Mouse (Mus musculus) limb, embryonic 11.5 days (tissue): ENCODE data around the gene Clic3. TPM values are rescaled to one million over a fixed set of nuclear protein-coding genes. Genes with fewer than 3 reads are reported as not detected.

ENCODE experiments used
- ATAC-seq: fragments of 200-750 bp; cut with Nextera tagmentation; 2 replicates; pipeline ENCODE4 v1.8.0; 2017; ENCODE audit warnings: low read depth; ENCODE audit not compliant: insufficient number of reproducible peaks, low FRiP score, low TSS enrichment
- DNase-seq: peaks from one replicate; pipeline ENCODE4 v3.0.0-alpha.2; 2015; ENCODE audit warnings: low spot score
- H3K27ac ChIP-seq: fragments of 300-500 bp; sonication (generic); replicated peaks from 2 replicates; pipeline ENCODE4 v1.5.1; 2014; ENCODE audit warnings: low read depth, mild to moderate bottlenecking, low read length
- H3K27me3 ChIP-seq: fragments of 300-500 bp; sonication (generic); 2 replicates; pipeline ENCODE4 v1.6.1; 2014; ENCODE audit warnings: mild to moderate bottlenecking, low read length, mixed read lengths; ENCODE audit not compliant: control insufficient read depth, insufficient read depth
- H3K36me3 ChIP-seq: fragments of 300-500 bp; sonication (generic); 2 replicates; pipeline ENCODE4 v1.6.1; 2014; ENCODE audit warnings: mild to moderate bottlenecking, low read length, moderate library complexity, mixed read lengths; ENCODE audit not compliant: control insufficient read depth, insufficient read depth
- H3K4me1 ChIP-seq: fragments of 300-500 bp; sonication (generic); 2 replicates; pipeline ENCODE4 v1.6.1; 2014; ENCODE audit warnings: low read length, mixed read lengths; ENCODE audit not compliant: control insufficient read depth, insufficient read depth
- H3K4me2 ChIP-seq: fragments of 300-500 bp; sonication (generic); 2 replicates; pipeline ENCODE4 v1.6.1; 2014; ENCODE audit warnings: low read depth, mild to moderate bottlenecking, moderate library complexity; ENCODE audit not compliant: severe bottlenecking
- H3K4me3 ChIP-seq: fragments of 300-500 bp; sonication (generic); 2 replicates; pipeline ENCODE4 v1.5.1; 2014; ENCODE audit warnings: low read depth, low read length
- H3K9ac ChIP-seq: fragments of 300-500 bp; sonication (generic); 2 replicates; pipeline ENCODE4 v1.6.1; 2014; ENCODE audit warnings: mild to moderate bottlenecking, low read length
- H3K9me3 ChIP-seq: fragments of 300-500 bp; sonication (generic); 2 replicates; pipeline ENCODE4 v1.6.1; 2016; ENCODE audit warnings: low read length; ENCODE audit not compliant: control insufficient read depth
- WGBS: fragments of 180-500 bp; shearing (Covaris S2); extraction: QIAGEN DNeasy Blood & Tissue Kit; methylation state at CpG from one replicate; pipeline ENCODE4 v1.1.7; 2014; 5-methylcytosine and 5-hydroxymethylcytosine counted together
- polyA plus RNA-seq: library from polyadenylated mRNA; unstranded; fragments of >200 nt; fragmentation: Nextera tagmentation; extraction: Ambion mirVana; gene quantifications from 2 replicates; pipeline ENCODE4 v1.2.1, GENCODE M21; 2014

The Clic3 gene
- polyA plus RNA-seq, 1 experiment from 2014 or later = not detected

- Histone ChIP-seq H3K36me3 (no peaks in the 10 kb centered on the region), H3K4me3 (no peak overlapping the region), H3K27ac (no peak overlapping the region), H3K4me1 (0 out of 2 replicates have a peak, but pooled peaks cover 3% of the 10 kb centered on the region), H3K27me3 (peaks cover 5% of the 10 kb centered on the region; the same call in 1 of the 2 replicates), H3K9me3 (no peaks in the 10 kb centered on the region), H3K9ac (no peak overlapping the region), H3K4me2 (no peak overlapping the region)
- ATAC-seq (no peak), DNase-seq (no peak)
- 75% methylated on average over 17 of the region's 17 CpGs for WGBS
Measured at GRCm38 (mm10) chr2:25433101-25433500, 23.5 kb upstream of the Clic3 start.

- no peak overlapping the region for H3K4me3 ChIP-seq
- DNase-seq = no peak
- no peak overlapping the region for H3K9ac ChIP-seq
- no peaks in the 10 kb centered on the region for H3K4me1 ChIP-seq
- no peak for ATAC-seq
- H3K27ac ChIP-seq = no peak overlapping the region
- H3K27me3 ChIP-seq = peaks cover under 1% of the 10 kb centered on the region; the same call in 1 of the 2 replicates
- 86% methylated on average over 8 of the region's 8 CpGs for WGBS
- H3K36me3 ChIP-seq = no peaks in the 10 kb centered on the region; the same call in 1 of the 2 replicates
- no peak overlapping the region for H3K4me2 ChIP-seq
- no peaks in the 10 kb centered on the region for H3K9me3 ChIP-seq
Measured at GRCm38 (mm10) chr2:25434292-25434691, 22.3 kb upstream of the Clic3 start.

- no peaks in the 10 kb centered on the region for H3K4me1 ChIP-seq
- DNase-seq (no peak), ATAC-seq (no peak)
- no peak overlapping the region for H3K9ac ChIP-seq
- H3K9me3 ChIP-seq = no peaks in the 10 kb centered on the region
- no peak overlapping the region for H3K4me3 ChIP-seq
- WGBS = 86% methylated on average over 10 of the region's 10 CpGs
- H3K36me3 ChIP-seq = no peaks in the 10 kb centered on the region; the same call in 1 of the 2 replicates
- no peaks in the 10 kb centered on the region for H3K27me3 ChIP-seq
- H3K4me2 ChIP-seq = no peak overlapping the region
- H3K27ac ChIP-seq = no peak overlapping the region
Measured at GRCm38 (mm10) chr2:25436286-25436820, 20.3 kb upstream of the Clic3 start.

- no peak for ATAC-seq
- Histone ChIP-seq H3K4me2 (no peak overlapping the region), H3K27ac (no peak overlapping the region), H3K36me3 (no peaks in the 10 kb centered on the region; the same call in 1 of the 2 replicates), H3K4me1 (no peaks in the 10 kb centered on the region), H3K4me3 (no peak overlapping the region), H3K9me3 (no peaks in the 10 kb centered on the region), H3K9ac (no peak overlapping the region), H3K27me3 (no peaks in the 10 kb centered on the region)
- 89% methylated on average over 20 of the region's 20 CpGs for WGBS
- DNase-seq = no peak
Measured at GRCm38 (mm10) chr2:25441067-25441466, 15.6 kb upstream of the Clic3 start.

GRCm38 (mm10) chr2:25442682-25443081 is 14.0 kb upstream of the Clic3 start:
- DNase-seq (no peak), ATAC-seq (no peak)
- no peaks in the 10 kb centered on the region for H3K27me3 ChIP-seq
- no peak overlapping the region for H3K4me2 ChIP-seq
- H3K9ac ChIP-seq = no peak overlapping the region
- no peaks in the 10 kb centered on the region for H3K4me1 ChIP-seq
- no peak overlapping the region for H3K4me3 ChIP-seq
- H3K27ac ChIP-seq = no peak overlapping the region
- H3K36me3 ChIP-seq = no peaks in the 10 kb centered on the region; the same call in 1 of the 2 replicates
- no peaks in the 10 kb centered on the region for H3K9me3 ChIP-seq
- WGBS = 89% methylated on average over 14 of the region's 14 CpGs

- no peak overlapping the region for H3K9ac ChIP-seq
- no peaks in the 10 kb centered on the region for H3K27me3 ChIP-seq
- H3K27ac ChIP-seq = no peak overlapping the region
- no peaks in the 10 kb centered on the region for H3K36me3 ChIP-seq
- no peak overlapping the region for H3K4me3 ChIP-seq
- no peaks in the 10 kb centered on the region for H3K4me1 ChIP-seq
- ATAC-seq (no peak), DNase-seq (no peak)
- no peak overlapping the region for H3K4me2 ChIP-seq
- 87% methylated on average over 8 of the region's 8 CpGs for WGBS
- no peaks in the 10 kb centered on the region for H3K9me3 ChIP-seq
Measured at GRCm38 (mm10) chr2:25450853-25451647, 5.6 kb upstream of the Clic3 start.

- no peaks in the 10 kb centered on the region for H3K9me3 ChIP-seq
- no peak overlapping the region for H3K27ac ChIP-seq
- no peaks in the 10 kb centered on the region for H3K27me3 ChIP-seq
- no peak overlapping the region for H3K4me2 ChIP-seq
- no peaks in the 10 kb centered on the region for H3K36me3 ChIP-seq
- WGBS = 59% methylated on average over 1 of the region's 1 CpGs
- DNase-seq (no peak), ATAC-seq (no peak)
- H3K9ac ChIP-seq = no peak overlapping the region
- no peaks in the 10 kb centered on the region for H3K4me1 ChIP-seq
- H3K4me3 ChIP-seq = no peak overlapping the region
Measured at GRCm38 (mm10) chr2:25452951-25453350, 3.7 kb upstream of the Clic3 start.

- DNase-seq = no peak
- Histone ChIP-seq H3K9ac (no peak overlapping the region), H3K27me3 (no peaks in the 10 kb centered on the region), H3K4me3 (no peak overlapping the region), H3K4me1 (peaks cover 4% of the 10 kb centered on the region), H3K36me3 (no peaks in the 10 kb centered on the region; the same call in 1 of the 2 replicates), H3K9me3 (no peaks in the 10 kb centered on the region), H3K4me2 (no peak overlapping the region), H3K27ac (no peak overlapping the region)
- 86% methylated on average over 9 of the region's 9 CpGs for WGBS
- no peak for ATAC-seq
Measured at GRCm38 (mm10) chr2:25457022-25457896, 621 bp downstream of the Clic3 start.
